Mouse (Mus musculus) neural tube, embryonic 15.5 days (tissue): ENCODE measurements around the gene Fkbp15. TPM values are rescaled to one million over a fixed set of nuclear protein-coding genes. Genes with fewer than 3 reads are reported as not detected.

ENCODE experiments used
- ATAC-seq: fragments of 200-750 bp; cut with Nextera tagmentation; 2 replicates; pipeline ENCODE4 v1.8.0; 2017; ENCODE audit warnings: mild to moderate bottlenecking, moderate TSS enrichment, moderate library complexity; ENCODE audit not compliant: low FRiP score
- H3K27ac ChIP-seq: fragments of 300-500 bp; sonication (generic); replicated peaks from 2 replicates; pipeline ENCODE4 v1.5.1; 2015; ENCODE audit warnings: mild to moderate bottlenecking, inconsistent platforms
- H3K27me3 ChIP-seq: fragments of 300-500 bp; sonication (generic); replicated peaks from 2 replicates; pipeline ENCODE4 v1.6.1; 2015; ENCODE audit warnings: inconsistent platforms
- H3K36me3 ChIP-seq: fragments of 300-500 bp; sonication (generic); 2 replicates; pipeline ENCODE4 v1.6.1; 2015; ENCODE audit warnings: inconsistent platforms
- H3K4me1 ChIP-seq: fragments of 300-500 bp; sonication (generic); 2 replicates; pipeline ENCODE4 v1.6.1; 2015; ENCODE audit warnings: inconsistent platforms
- H3K4me2 ChIP-seq: fragments of 300-500 bp; sonication (generic); 2 replicates; pipeline ENCODE4 v1.6.1; 2015; ENCODE audit warnings: inconsistent platforms, mild to moderate bottlenecking, moderate library complexity
- H3K4me3 ChIP-seq: fragments of 300-500 bp; sonication (generic); replicated peaks from 2 replicates; pipeline ENCODE4 v1.5.1; 2015; ENCODE audit warnings: mild to moderate bottlenecking, inconsistent platforms
- H3K9ac ChIP-seq: fragments of 300-500 bp; sonication (generic); replicated peaks from 2 replicates; pipeline ENCODE4 v1.6.1; 2015; ENCODE audit warnings: mild to moderate bottlenecking, inconsistent platforms
- H3K9me3 ChIP-seq: fragments of 300-500 bp; sonication (generic); replicated peaks from 2 replicates; pipeline ENCODE4 v1.6.1; 2016; ENCODE audit warnings: inconsistent platforms
- WGBS: fragments of 180-500 bp; shearing (Covaris S2); methylation state at CpG from one replicate; pipeline ENCODE4 v1.1.7; 2015; ENCODE audit warnings: mixed read lengths; 5-methylcytosine and 5-hydroxymethylcytosine counted together
- polyA plus RNA-seq: library from polyadenylated mRNA; unstranded; fragments of >200 nt; fragmentation: Nextera tagmentation; extraction: Ambion mirVana; gene quantifications from 2 replicates; pipeline ENCODE4 v1.2.1, GENCODE M21; 2015

Gene Fkbp15
- polyA plus RNA-seq, 1 experiment from 2014 or later = 22.6 TPM

DNA sequence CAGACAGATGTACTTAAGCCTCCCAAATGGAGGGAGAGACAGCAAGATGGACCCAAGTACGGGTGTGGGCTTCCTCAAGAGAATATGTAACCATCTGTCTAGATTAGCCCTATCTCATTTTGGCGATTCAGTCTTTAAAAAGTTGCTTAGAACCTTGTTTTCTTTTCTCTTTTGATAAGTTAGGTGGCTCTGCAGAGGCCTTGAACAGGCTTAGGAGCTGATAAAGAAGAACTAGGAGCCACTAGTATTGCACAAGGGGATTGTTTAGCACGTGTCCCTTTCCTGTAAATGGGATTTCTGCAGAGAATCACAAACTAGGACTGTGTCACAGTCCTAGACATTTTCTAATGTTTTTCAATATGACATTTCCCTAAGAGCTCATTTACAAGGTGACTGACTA, 8.7 kb upstream of the Fkbp15 start:
- Histone ChIP-seq H3K9ac (no peak overlapping the region), H3K27ac (no peak overlapping the region), H3K9me3 (no peaks in the 10 kb centered on the region), H3K4me3 (no peak overlapping the region), H3K36me3 (no peaks in the 10 kb centered on the region), H3K4me1 (no peaks in the 10 kb centered on the region), H3K4me2 (no peak overlapping the region), H3K27me3 (no peaks in the 10 kb centered on the region)
- no peak for ATAC-seq
- 85% methylated on average over 3 of the region's 3 CpGs for WGBS

DNA sequence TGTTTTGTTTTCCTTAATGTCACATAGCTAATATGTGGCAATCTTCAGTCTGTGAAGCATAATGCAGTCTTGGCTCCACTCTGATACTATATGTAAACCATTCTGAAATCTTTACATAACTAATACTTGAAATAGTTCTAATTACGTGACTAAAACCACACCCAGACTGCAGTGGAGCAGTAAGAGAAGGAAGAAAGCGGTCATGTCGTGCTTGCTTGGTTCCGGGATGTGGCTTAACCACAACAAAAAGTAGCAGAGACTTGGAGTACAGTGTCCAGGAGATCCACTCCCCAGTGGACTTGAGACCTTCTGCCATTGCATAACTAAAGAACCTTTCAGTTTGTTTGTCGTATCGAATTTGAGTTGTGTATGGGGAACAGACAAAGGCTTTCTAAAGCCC, 7.2 kb upstream of the Fkbp15 start:
- Histone ChIP-seq H3K27ac (no peak overlapping the region), H3K27me3 (no peaks in the 10 kb centered on the region), H3K4me3 (no peak overlapping the region), H3K4me1 (peaks cover under 1% of the 10 kb centered on the region; the same call in 1 of the 2 replicates), H3K9me3 (no peaks in the 10 kb centered on the region), H3K9ac (no peak overlapping the region), H3K4me2 (no peak overlapping the region), H3K36me3 (no peaks in the 10 kb centered on the region)
- WGBS = 91% methylated on average over 6 of the region's 6 CpGs
- ATAC-seq = no peak

DNA sequence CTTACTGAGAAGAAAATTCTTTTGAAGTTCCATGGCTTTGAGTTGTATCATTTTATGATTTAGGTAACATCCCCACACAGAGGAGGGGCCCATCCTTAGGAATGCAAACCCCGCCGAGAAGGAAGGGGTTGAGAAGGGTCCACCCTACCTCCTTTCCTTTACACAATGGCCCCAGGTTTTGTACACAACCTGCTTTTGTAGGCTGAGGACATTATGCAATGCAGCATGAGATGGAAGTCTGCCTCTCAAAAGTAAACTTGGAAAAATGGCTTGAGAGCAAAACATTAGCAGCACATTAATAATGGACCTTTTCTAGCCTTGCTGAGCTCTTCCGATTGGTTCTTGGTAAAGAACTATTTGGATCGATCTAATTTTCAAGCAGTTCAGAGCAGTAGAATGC, 5.9 kb upstream of the Fkbp15 start:
- Histone ChIP-seq H3K4me2 (no peak overlapping the region), H3K4me3 (no peak overlapping the region), H3K27ac (no peak overlapping the region), H3K36me3 (no peaks in the 10 kb centered on the region), H3K27me3 (no peaks in the 10 kb centered on the region), H3K4me1 (peaks cover 13% of the 10 kb centered on the region), H3K9ac (no peak overlapping the region), H3K9me3 (no peaks in the 10 kb centered on the region)
- no peak for ATAC-seq
- WGBS = 79% methylated on average over 4 of the region's 4 CpGs

DNA sequence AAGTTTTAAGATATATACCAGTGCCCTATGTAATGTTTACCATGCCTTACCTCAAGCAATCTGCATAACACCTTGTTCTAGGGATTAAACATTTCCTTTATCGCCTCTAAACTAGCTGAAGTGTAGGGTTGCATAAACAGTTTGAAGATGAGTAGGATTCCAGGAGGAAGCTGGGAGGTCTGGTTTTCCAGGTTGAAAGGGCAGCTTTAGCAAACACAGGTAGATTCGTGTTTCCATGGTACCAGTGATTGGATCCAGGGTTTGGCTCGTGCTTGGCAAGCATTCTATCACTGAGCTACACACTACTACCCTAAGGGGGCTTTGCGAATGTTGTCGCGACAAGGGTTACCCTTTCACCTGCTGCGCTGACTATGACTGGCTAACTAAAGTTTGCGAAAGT, 4.0 kb upstream of the Fkbp15 start:
- no peak overlapping the region for H3K4me2 ChIP-seq
- no peaks in the 10 kb centered on the region for H3K36me3 ChIP-seq
- 93% methylated on average over 8 of the region's 8 CpGs for WGBS
- no peak overlapping the region for H3K9ac ChIP-seq
- no peak overlapping the region for H3K27ac ChIP-seq
- ATAC-seq = no peak
- peaks cover 22% of the 10 kb centered on the region for H3K4me1 ChIP-seq
- H3K27me3 ChIP-seq = no peaks in the 10 kb centered on the region
- H3K4me3 ChIP-seq = no peak overlapping the region
- no peaks in the 10 kb centered on the region for H3K9me3 ChIP-seq

- peaks cover 31% of the 10 kb centered on the region for H3K4me1 ChIP-seq
- H3K27ac ChIP-seq = no peak overlapping the region
- ATAC-seq = no peak
- H3K36me3 ChIP-seq = 0 out of 2 replicates have a peak, but pooled peaks cover 2% of the 10 kb centered on the region
- H3K9me3 ChIP-seq = no peaks in the 10 kb centered on the region
- H3K4me3 ChIP-seq = no peak overlapping the region
- H3K4me2 ChIP-seq = 0 out of 2 replicates have a peak overlapping the region, but pooled peaks have one; percentile 80
- WGBS = 91% methylated on average over 2 of the region's 2 CpGs
- no peak overlapping the region for H3K9ac ChIP-seq
- H3K27me3 ChIP-seq = no peaks in the 10 kb centered on the region
These were observed 2.1 kb upstream of the Fkbp15 start for GRCm38 (mm10) chr4:62362437-62362836.

DNA sequence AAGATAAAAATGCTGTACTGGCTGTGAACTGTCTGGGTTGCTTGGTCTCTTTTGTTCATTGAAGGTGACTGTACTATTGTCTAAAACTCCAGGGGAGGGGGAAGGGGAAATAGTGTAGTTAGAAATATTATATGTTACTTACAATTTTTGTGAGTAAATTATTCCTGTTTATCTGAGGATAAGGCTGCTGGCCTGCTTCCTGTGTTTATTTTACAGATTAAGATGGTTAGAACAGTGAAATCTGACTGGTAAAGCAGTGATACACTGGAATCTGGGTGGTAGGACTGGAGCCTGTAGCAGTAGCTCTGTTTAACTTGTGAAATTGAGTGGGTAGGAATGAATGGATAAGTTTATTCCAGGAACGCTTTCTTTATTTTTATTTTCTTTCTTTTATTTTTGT, 1.6 kb upstream of the Fkbp15 start:
- Histone ChIP-seq H3K4me1 (peaks cover 31% of the 10 kb centered on the region), H3K27ac (no peak overlapping the region; the same call in 1 of the 2 replicates), H3K4me3 (peak overlapping the region; percentile 89; the same call in 1 of the 2 replicates), H3K9ac (no peak overlapping the region), H3K27me3 (no peaks in the 10 kb centered on the region), H3K36me3 (0 out of 2 replicates have a peak, but pooled peaks cover 3% of the 10 kb centered on the region), H3K9me3 (no peaks in the 10 kb centered on the region), H3K4me2 (peak overlapping the region; percentile 80)
- no peak for ATAC-seq
- 95% methylated on average over 1 of the region's 1 CpGs for WGBS

DNA sequence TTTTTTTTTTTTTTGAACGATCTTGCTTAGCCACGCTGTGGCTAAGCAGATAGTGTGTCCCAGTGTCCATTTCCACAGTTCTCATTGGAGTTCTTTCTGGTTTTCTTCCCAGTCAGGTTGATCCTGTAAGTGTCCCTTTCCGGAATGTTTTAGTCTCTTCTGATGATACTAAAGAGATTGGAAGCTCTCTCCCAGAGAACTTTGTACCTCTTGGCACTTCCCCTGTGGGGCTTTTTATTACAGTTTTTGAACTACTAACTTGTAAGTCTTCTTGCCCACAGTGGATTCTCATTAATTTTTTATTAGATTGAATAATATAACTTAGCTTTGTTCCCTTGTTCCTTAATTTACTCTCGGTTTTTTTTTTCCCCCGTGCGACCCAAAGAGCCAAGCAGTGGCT, 1.2 kb upstream of the Fkbp15 start:
- H3K36me3 ChIP-seq = 0 out of 2 replicates have a peak, but pooled peaks cover 3% of the 10 kb centered on the region
- peak overlapping the region; percentile 57; the same call in 1 of the 2 replicates for H3K9ac ChIP-seq
- H3K27me3 ChIP-seq = no peaks in the 10 kb centered on the region
- ATAC-seq = no peak
- H3K4me3 ChIP-seq = peak overlapping the region; percentile 89
- no peak overlapping the region; the same call in 1 of the 2 replicates for H3K27ac ChIP-seq
- 41% methylated on average over 6 of the region's 6 CpGs for WGBS
- H3K4me1 ChIP-seq = peaks cover 31% of the 10 kb centered on the region
- H3K4me2 ChIP-seq = peak overlapping the region; percentile 80
- H3K9me3 ChIP-seq = no peaks in the 10 kb centered on the region

DNA sequence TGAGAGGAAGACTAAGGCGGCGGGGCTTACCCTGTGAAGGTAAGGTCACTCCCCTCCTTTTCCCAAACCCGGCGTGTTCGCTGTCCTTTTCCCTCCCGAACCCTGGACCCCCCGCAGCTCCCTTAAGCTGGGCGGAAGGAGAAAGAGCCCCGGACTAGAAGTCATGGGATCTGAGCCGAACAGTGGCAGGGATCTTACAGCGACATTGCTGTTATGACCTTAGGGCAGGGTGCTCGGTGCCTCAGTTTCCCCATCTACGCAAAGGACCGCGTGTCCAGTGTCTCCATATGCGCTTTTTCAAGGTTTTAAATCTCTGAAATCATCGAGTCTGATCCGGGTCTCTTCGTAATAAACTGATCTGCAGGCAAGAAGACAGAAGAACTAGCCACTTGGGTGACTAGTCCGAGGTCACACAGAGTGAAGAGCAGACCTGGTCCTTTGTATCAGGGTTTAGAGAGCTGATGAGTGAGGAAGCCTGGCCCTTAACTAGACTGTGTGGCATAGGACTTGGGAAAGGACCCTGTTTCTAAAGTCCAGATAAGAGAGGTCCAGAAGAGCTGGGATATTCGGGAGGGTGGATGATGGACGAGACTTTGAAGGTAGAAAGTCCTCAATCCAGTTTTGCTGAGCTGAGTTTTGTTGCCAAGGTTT, 582 bp upstream of the Fkbp15 start:
- Histone ChIP-seq H3K4me3 (peak overlapping the region; percentile 89), H3K27ac (peak overlapping the region; percentile 83), H3K27me3 (no peaks in the 10 kb centered on the region), H3K4me1 (peaks cover 31% of the 10 kb centered on the region), H3K9ac (peak overlapping the region; percentile 57), H3K4me2 (peak overlapping the region; percentile 80), H3K9me3 (no peaks in the 10 kb centered on the region), H3K36me3 (0 out of 2 replicates have a peak, but pooled peaks cover 3% of the 10 kb centered on the region)
- peak; percentile 62; the same call in 1 of the 2 replicates for ATAC-seq
- WGBS = under 1% methylated on average over 22 of the region's 22 CpGs

GRCm38 (mm10) chr4:62359256-62359775, 1.0 kb downstream of the Fkbp15 start:
- Histone ChIP-seq H3K4me3 (peak overlapping the region; percentile 89), H3K9me3 (no peaks in the 10 kb centered on the region), H3K9ac (peak overlapping the region; percentile 84), H3K27ac (peak overlapping the region; percentile 89; the same call in 1 of the 2 replicates), H3K36me3 (0 out of 2 replicates have a peak, but pooled peaks cover 3% of the 10 kb centered on the region), H3K4me1 (peaks cover 31% of the 10 kb centered on the region), H3K4me2 (peak overlapping the region; percentile 80), H3K27me3 (no peaks in the 10 kb centered on the region)
- 50% methylated on average over 7 of the region's 7 CpGs for WGBS
- no peak for ATAC-seq

DNA sequence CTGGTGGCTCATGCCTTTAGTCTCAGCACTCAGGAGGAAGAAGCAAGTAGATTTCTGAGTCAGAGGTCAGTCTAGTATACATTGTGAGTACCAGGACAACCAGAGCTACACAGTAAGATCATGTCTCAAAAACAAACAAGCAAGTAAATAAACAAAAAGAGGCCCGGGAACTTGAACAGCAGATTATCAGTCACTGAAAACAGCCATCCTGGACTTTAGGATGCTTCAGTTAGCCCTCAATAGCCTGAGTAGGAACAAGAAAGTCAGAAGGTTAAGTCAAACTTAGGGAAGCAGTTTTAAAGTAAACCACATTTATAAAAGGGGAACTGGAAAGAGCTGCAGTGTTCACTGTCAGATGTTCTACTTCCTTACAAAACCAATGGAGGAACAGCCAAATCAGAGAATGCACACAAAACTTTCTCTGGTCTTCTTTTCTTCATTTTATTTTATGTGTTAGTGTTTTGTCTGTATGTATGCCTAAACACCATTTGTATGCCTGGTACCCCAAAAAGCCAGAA, 2.7 kb downstream of the Fkbp15 start:
- Histone ChIP-seq H3K27ac (no peak overlapping the region), H3K4me1 (peaks cover 31% of the 10 kb centered on the region), H3K9me3 (no peaks in the 10 kb centered on the region), H3K4me2 (no peak overlapping the region), H3K9ac (no peak overlapping the region), H3K36me3 (0 out of 2 replicates have a peak, but pooled peaks cover 3% of the 10 kb centered on the region), H3K27me3 (no peaks in the 10 kb centered on the region), H3K4me3 (no peak overlapping the region)
- WGBS = 96% methylated on average over 1 of the region's 1 CpGs
- no peak for ATAC-seq

DNA sequence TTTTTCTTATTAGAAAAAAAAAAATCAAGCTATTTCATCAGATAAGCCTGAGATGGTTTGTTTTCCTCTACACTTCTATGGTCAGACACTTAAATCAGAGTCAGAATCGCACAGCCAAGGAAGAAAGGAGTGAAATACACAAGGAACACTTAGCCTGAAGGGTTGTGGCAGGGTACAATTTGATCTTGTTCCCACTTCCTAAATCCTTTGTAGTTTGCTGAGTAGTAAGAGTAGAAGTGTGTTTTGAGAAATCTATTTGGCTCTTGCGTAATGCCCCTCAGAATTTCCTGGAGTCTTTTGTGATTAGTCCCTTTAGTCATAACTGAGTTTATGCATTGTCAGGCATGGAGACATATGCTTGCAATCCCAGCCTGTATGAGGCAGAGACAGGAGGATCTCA, 11.0 kb downstream of the Fkbp15 start:
- no peak for ATAC-seq
- Histone ChIP-seq H3K9ac (no peak overlapping the region), H3K4me2 (no peak overlapping the region), H3K4me1 (no peaks in the 10 kb centered on the region), H3K9me3 (no peaks in the 10 kb centered on the region), H3K36me3 (peaks cover 46% of the 10 kb centered on the region), H3K4me3 (no peak overlapping the region), H3K27ac (no peak overlapping the region), H3K27me3 (no peaks in the 10 kb centered on the region)
- WGBS = 96% methylated on average over 2 of the region's 2 CpGs

- no peak overlapping the region for H3K4me3 ChIP-seq
- WGBS = 69% methylated on average over 2 of the region's 2 CpGs
- no peaks in the 10 kb centered on the region for H3K4me1 ChIP-seq
- ATAC-seq = no peak
- H3K9ac ChIP-seq = no peak overlapping the region
- 0 out of 2 replicates have a peak overlapping the region, but pooled peaks have one; percentile 7 for H3K27ac ChIP-seq
- no peak overlapping the region for H3K4me2 ChIP-seq
- no peaks in the 10 kb centered on the region for H3K9me3 ChIP-seq
- H3K36me3 ChIP-seq = peaks cover 53% of the 10 kb centered on the region
- no peaks in the 10 kb centered on the region for H3K27me3 ChIP-seq
These were observed 12.0 kb downstream of the Fkbp15 start for GRCm38 (mm10) chr4:62348329-62348705.
